Mouse (Mus musculus) gastrocnemius, adult 2 months (tissue): ENCODE results near the gene Ttc39b. TPM values are rescaled to one million over a fixed set of nuclear protein-coding genes. Genes with fewer than 3 reads are reported as not detected.

Experiments
- DNase-seq: peaks from one replicate; pipeline ENCODE4 v3.0.0; 2022
- H3K27ac ChIP-seq: fragments of 200-600 bp; 2 replicates; pipeline ENCODE4 v1.8.1; 2022; ENCODE audit warnings: mild to moderate bottlenecking
- H3K4me3 ChIP-seq: fragments of 200-600 bp; 2 replicates; pipeline ENCODE4 v1.8.1; 2022; ENCODE audit warnings: mild to moderate bottlenecking, moderate library complexity
- CTCF ChIP-seq: fragments of 200-600 bp; IDR thresholded peaks from 2 replicates; pipeline ENCODE4 v1.8.1; 2022; ENCODE audit warnings: antibody characterized with exemption, mild to moderate bottlenecking, moderate library complexity
- intact Hi-C: fragments of 180-260 bp; cut with DNase I; formaldehyde crosslinking; loops from one replicate; pipeline ENCODE4 v1.15.1; 2025
- total RNA-seq, 2 experiments: library from RNA; stranded (reverse); gene quantifications; 2 replicates each; pipeline ENCODE4 v1.2.3; 2021

Gene Ttc39b
- total RNA-seq, 2 experiments from 2014 or later, result 4.0 to 6.9 TPM

GRCm38 (mm10) chr4:83233181-83234123 lies 90.6 kb downstream of the Ttc39b start:
- no peak overlapping the region for H3K27ac ChIP-seq
- DNase-seq, result no peak
- intact Hi-C loops, result no loop called here
- H3K4me3 ChIP-seq, result no peak overlapping the region
- TF ChIP-seq CTCF, result no peak

- intact Hi-C loops, result no loop called here
- no peak overlapping the region for H3K27ac ChIP-seq
- H3K4me3 ChIP-seq, result no peak overlapping the region
- DNase-seq, result no peak
- no peak for TF ChIP-seq CTCF
Measured at GRCm38 (mm10) chr4:83232315-83232880, 91.7 kb downstream of the Ttc39b start.

GRCm38 (mm10) chr4:83228664-83229283 lies 95.3 kb downstream of the Ttc39b start:
- H3K4me3 ChIP-seq, result no peak overlapping the region
- no peak for DNase-seq
- intact Hi-C loops, result no loop called here
- no peak for TF ChIP-seq CTCF
- H3K27ac ChIP-seq, result no peak overlapping the region

GRCm38 (mm10) chr4:83228073-83228472 lies 96.0 kb downstream of the Ttc39b start:
- Histone ChIP-seq H3K27ac (no peak overlapping the region), H3K4me3 (no peak overlapping the region)
- TF ChIP-seq CTCF, result no peak
- intact Hi-C loops, result no loop called here
- no peak for DNase-seq

- TF ChIP-seq CTCF, result no peak
- intact Hi-C loops, result no loop called here
- DNase-seq, result no peak
- Histone ChIP-seq H3K4me3 (no peak overlapping the region), H3K27ac (no peak overlapping the region)
Measured at GRCm38 (mm10) chr4:83225633-83226360, 98.3 kb downstream of the Ttc39b start.

GRCm38 (mm10) chr4:83224242-83224641 lies 99.8 kb downstream of the Ttc39b start:
- no peak overlapping the region for H3K4me3 ChIP-seq
- TF ChIP-seq CTCF, result peak; percentile 38; the same call in 1 of the 2 replicates
- DNase-seq, result no peak
- H3K27ac ChIP-seq, result no peak overlapping the region
- intact Hi-C loops, result no loop called here

GRCm38 (mm10) chr4:83223197-83223596 lies 100.9 kb downstream of the Ttc39b start:
- intact Hi-C loops, result no loop called here
- DNase-seq, result no peak
- TF ChIP-seq CTCF, result no peak
- H3K4me3 ChIP-seq, result no peak overlapping the region
- H3K27ac ChIP-seq, result no peak overlapping the region

DNA sequence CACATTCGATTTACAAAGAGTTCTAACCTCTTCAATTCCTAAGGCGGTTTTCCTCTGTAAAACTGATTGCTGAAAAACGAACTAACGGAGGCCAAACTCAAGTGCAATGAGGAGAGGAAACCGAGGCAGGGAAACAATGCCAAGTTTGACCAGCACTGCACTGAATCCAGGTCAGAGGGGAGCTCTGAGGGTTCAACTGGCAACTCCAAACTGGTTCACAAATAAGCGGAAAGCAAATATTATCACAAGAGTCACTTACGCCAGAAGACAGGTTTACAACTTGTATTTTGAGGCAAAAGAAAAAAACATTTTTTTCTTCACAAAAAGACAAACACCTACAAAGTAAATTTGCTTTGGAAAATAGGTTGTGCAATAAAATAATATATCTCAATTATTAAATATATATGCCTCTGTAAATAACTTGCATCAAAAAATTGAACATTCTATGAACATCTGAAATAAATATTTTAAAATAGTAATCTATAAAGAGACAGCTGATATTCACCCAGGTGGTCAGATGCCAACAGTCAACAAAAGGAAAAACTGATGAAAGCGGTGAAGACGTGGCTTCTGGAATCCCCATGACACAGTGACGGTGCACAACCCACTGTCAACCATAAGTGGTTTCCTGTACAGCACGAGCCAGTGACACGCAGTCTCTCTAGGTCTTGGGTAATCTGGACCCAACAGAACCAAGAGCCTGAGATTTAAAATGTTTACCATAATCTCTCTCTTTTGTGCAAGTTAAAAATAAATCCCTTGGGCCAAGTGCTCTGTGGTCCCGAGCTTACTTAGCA lies 103.1 kb downstream of the Ttc39b start:
- intact Hi-C loops, result no loop called here
- no peak for DNase-seq
- TF ChIP-seq CTCF, result no peak
- Histone ChIP-seq H3K27ac (no peak overlapping the region), H3K4me3 (no peak overlapping the region)

- intact Hi-C loops, result no loop called here
- Histone ChIP-seq H3K27ac (no peak overlapping the region), H3K4me3 (no peak overlapping the region)
- no peak for TF ChIP-seq CTCF
- DNase-seq, result no peak
Measured at GRCm38 (mm10) chr4:83219253-83219652, 104.8 kb downstream of the Ttc39b start.

GRCm38 (mm10) chr4:83217128-83217527 lies 106.9 kb downstream of the Ttc39b start:
- intact Hi-C loops, result no loop called here
- TF ChIP-seq CTCF, result no peak
- H3K27ac ChIP-seq, result no peak overlapping the region

GRCm38 (mm10) chr4:83216381-83216780 lies 107.7 kb downstream of the Ttc39b start:
- DNase-seq, result no peak
- no peak for TF ChIP-seq CTCF
- H3K27ac ChIP-seq, result no peak overlapping the region
- intact Hi-C loops, result no loop called here
- H3K4me3 ChIP-seq, result no peak overlapping the region

More at GRCm38 (mm10) chr4:83217128-83217527, 106.9 kb downstream of the Ttc39b start:
- no peak overlapping the region for H3K4me3 ChIP-seq
- DNase-seq, result no peak

DNA sequence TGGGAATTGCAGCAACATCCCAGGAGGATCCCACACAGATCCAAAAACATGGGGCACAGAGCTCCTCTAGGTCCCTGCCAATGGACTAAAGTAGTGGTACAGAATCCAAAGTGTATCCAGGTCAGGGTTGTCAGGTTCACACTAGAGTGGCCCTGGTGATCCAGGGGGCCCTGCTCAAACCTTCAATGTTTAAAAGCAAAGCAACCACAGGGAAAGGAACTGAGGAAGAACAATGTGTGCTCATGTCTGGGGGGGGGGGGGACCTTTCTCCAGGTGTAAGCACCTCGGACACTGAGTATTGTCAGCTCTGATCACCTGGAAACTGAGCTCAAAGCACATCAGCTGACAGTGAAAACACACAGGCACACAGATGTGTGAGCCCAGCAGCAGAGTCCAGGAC lies 108.3 kb downstream of the Ttc39b start:
- intact Hi-C loops, result no loop called here
- no peak for TF ChIP-seq CTCF
- DNase-seq, result no peak
- Histone ChIP-seq H3K4me3 (no peak overlapping the region), H3K27ac (no peak overlapping the region)
